Mouse (Mus musculus) embryo, embryonic 11 days (tissue): ENCODE measurements around the gene Arhgap29.

Experiments
- DNase-seq: peaks from one replicate; pipeline ENCODE4 v3.0.0-alpha.2; 2015

The Arhgap29 gene

DNA sequence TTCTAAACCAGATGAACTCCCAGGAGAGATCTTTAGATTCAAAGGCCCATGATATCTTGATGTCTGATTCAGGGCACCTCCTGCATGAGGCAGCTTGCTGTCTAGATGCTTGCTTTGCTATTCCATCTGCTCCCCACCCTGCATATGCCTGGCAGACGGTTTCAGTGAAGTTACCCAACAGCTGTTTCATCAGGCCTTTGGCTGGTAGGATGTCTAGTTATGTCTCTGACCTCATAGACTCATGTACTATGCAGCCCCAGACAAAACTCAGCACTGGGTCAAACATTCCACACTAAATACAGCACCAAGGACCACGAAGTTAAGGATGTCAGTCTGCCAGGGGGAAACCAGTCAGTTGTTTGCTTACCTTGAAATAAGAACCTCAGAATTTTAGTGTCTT lies 6.4 kb upstream of the Arhgap29 start:
- DNase-seq, result no peak

DNA sequence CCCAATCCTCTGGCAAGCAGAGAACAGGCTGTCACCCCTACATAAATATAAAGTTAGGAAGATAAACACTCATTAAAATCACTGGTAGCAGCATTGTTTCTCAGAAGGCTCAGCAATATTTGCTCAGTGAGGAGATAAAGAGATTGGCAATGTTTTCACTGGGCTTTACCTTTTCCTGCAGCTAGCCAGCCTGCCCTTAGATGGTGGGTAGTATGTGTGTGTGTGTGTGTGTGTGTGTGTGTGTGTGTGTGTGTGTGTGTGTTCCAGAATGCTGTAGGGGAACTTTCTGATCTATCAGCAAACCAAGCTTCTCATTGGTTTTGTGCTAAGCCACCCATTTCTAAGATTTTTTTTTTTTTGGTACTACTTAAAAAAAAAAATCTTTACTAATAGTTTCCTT lies 5.6 kb upstream of the Arhgap29 start:
- no peak for DNase-seq

GRCm38 (mm10) chr3:121950139-121950538 lies 2.2 kb upstream of the Arhgap29 start:
- no peak for DNase-seq

GRCm38 (mm10) chr3:121951116-121951515 lies 1.2 kb upstream of the Arhgap29 start:
- no peak for DNase-seq

GRCm38 (mm10) chr3:121953049-121953432 lies 700 bp downstream of the Arhgap29 start:
- DNase-seq, result peak; percentile 89

- DNase-seq, result peak; percentile 52
Measured at GRCm38 (mm10) chr3:121953433-121954161, 1.3 kb downstream of the Arhgap29 start.

GRCm38 (mm10) chr3:121954421-121954820 lies 2.1 kb downstream of the Arhgap29 start:
- DNase-seq, result no peak

- DNase-seq, result no peak
Measured at GRCm38 (mm10) chr3:121955527-121955926, 3.2 kb downstream of the Arhgap29 start.

DNA sequence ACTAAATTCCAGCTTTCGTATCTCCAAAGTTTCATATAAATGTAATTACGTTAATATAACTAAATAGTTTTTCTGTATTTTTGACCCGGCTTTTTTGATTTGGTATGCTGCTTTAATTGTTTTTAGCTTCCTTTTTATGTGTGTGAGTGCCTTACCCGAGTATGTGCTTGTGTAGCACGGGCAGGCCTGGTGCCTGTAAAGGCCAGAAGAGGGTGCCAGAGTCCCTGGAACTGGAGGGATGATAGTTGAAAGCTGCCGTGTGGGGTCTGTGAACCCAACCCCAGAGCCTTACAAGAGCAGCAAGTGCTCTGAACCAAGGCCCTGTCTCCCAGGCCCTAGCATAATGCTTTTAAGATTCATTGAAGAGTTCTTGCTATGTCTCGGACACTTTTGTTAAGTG lies 4.4 kb downstream of the Arhgap29 start:
- DNase-seq, result no peak

DNA sequence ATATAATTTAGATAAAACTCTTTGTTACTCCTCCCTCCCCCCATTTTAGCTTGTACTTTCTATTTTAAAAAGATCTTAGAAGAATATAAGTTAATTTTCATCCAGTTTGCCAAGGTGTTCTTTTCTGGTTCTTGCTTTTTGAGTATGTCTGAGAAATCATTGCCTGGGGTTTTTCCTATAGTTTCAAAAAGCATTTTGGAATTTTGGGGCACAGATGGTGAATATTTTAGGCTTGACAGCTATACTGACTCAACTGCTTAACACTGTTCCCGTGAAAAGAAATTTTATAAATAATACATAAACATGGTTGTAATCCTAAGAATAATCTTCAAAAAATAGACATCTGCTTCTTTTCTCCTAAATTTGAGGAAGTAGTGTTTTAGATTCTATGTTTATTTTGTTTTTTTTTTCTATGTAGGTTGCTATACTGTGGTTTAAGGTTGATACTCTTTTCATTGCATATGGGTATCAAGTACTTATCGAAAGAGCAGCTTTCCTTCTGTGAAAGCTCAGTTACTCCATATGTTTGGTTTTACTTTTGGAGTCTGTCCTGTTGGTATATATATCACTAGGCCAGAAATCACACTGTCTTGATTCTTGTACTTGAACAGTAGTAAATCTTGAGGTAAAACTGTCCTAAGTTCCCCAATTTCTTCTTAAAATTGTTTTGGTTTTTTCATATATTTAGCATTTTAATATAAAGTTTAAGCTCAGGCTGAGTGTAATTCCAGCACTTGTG lies 5.4 kb downstream of the Arhgap29 start:
- no peak for DNase-seq

GRCm38 (mm10) chr3:121964173-121964572 lies 11.8 kb downstream of the Arhgap29 start:
- DNase-seq, result peak; percentile 80

GRCm38 (mm10) chr3:121967681-121968476 lies 15.5 kb downstream of the Arhgap29 start:
- peak; percentile 94 for DNase-seq

DNA sequence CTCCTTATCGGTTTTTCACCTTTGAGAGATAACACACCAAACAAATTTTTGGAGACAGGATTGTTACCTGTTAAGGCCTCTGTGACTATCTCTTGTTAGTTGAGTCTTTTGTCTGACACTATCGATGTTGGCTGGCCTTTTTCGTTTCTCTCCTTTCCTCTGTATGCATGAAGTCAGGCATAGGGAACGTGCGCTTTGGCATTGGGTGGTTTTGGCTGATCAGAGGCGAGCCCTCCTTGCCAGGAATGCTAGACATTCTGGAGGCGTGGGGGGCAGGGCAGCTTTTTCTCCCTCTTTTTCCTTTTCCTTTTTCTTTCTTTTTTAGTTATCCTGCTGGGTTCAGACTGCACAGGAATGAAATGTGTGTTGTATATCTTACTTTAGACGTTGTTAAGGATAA lies 16.3 kb downstream of the Arhgap29 start:
- peak; percentile 63 for DNase-seq

DNA sequence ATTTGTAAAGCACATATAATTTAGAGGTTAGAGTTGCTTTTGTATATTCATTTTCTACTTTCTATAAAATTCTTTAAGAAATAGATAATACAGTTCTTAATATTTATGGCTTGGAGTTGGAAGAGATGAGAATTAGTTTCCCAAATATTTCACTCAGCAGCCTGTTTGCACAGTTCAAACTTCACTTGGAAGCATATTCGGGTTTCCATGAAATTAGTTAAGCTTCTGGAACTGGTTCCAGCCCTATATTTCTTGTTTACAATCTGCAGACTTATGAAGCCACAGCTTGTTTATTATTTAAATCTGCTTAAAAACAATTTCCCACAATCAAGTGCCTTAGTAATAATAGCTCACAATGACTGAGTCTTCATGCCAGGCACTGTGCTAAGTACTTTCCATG lies 17.1 kb downstream of the Arhgap29 start:
- no peak for DNase-seq

DNA sequence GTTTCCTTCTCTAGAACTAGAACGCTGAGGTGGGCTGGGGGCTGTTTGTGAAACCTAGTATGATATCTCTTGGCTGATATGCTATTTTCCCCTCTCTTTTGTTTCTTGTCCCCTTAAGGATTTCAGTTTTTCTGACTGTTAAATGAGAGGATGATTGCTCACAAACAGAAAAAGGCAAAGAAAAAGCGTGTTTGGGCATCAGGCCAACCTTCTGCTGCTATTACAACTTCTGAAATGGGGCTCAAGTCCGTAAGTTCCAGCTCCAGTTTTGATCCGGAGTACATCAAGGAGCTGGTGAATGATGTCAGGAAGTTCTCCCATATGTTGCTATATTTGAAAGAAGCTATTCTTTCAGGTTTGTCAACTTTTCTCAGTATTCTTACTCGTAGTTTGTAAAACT lies 21.4 kb downstream of the Arhgap29 start:
- DNase-seq, result no peak

- no peak for DNase-seq
Measured at GRCm38 (mm10) chr3:121975381-121975780, 23.0 kb downstream of the Arhgap29 start.

DNA sequence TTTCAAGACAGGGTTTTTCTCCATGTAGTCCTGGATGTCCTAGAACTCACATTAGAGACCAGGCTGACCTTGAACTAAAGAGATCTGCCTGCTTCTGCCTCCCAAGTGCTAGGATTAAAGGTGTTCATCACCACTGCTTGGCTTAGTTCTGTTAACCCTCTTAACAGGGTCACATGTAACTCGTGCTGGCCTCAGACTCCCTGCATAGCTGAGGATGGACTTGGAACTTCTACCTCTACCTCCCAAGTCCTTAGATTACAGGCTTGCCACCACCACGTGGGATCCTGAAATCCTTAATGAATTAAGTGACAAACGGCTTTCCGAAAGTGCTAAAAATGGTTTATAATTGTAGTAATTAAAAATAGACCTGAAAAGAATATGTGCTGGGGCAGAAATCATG lies 29.0 kb downstream of the Arhgap29 start:
- no peak for DNase-seq

DNA sequence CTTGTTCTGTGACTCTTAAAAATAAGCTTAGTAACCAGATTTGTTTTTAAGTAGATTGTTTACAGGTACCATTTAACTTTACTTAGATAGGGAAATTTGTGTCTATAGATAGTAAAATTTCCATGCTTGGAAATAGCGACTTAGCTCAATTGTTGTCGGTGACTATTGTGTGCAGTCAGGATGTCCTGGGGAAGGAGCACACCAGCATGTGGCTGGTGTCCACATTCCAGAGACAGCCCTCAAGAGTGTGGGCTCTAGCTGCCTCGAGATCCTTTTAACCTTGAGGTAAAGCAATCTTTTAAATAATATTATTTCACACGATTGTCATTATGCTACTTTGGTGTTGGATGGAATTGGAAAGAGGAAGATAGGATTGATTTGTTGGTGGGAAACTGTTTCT lies 30.1 kb downstream of the Arhgap29 start:
- no peak for DNase-seq

DNA sequence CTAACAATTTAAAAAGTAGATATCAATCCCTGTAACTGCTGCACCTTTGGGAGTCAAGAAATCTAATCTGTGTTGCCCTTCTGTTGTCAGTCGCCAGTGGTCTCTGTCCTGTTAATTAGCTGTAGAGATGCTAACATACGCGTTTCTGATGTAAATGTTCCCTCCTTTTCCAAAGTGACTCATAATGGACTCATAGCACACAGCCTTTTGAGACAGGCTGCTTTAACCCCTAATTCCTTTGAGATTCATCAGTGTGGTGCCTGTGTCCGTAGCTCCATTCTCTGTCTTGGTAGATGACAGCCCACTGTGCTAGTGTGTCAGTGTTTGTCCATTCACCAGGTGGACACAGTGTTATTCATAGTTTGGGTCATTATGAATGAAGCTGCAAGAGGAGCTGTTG lies 42.8 kb downstream of the Arhgap29 start:
- no peak for DNase-seq

DNA sequence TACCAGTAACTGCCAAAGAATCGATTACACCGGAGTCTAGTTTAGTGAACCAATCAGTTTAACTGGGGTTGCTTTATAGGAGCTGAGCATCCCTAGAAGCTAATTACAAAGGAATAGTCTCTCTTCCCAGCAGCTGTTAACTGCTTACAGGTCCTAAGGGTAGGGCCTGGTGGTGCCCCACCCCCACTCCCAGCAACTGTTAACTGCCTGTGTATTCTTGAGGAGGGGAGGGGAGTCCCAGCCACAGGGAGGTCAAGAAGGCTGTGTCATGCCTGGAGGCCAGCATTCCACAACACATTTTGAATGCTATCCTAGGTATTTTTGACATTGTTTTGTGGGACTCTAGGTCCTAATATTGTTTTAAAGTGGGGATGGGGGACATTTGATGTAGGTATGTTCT lies 47.6 kb downstream of the Arhgap29 start:
- peak; percentile 42 for DNase-seq

DNA sequence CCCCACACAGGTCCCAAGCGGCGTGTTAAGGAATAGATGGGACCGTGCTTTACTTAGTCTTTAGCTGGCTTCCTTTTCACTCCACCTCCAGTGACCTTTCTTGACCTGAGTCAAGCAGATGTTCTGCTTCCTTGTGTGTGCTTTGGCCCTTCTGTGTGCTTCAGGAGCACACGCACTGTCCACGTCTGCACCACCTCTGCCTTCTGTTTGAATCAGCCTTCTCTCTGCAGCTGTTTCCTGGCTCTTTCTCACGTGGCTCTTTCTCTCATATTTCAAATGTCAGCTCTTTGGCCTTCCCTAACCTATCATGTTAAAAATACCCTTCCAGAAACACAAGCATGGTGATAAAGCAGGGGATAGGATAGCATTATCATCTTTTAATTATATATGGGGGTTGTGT lies 49.2 kb downstream of the Arhgap29 start:
- DNase-seq, result peak; percentile 34

- no peak for DNase-seq
Measured at GRCm38 (mm10) chr3:122009818-122010217, 57.5 kb downstream of the Arhgap29 start.

GRCm38 (mm10) chr3:122010292-122010691 lies 58.0 kb downstream of the Arhgap29 start:
- DNase-seq, result no peak

- no peak for DNase-seq
Measured at GRCm38 (mm10) chr3:122012464-122012863, 60.1 kb downstream of the Arhgap29 start.
